Mouse (Mus musculus): ENCODE measurements around the gene Mmp12.
"Not testable (repeated sequence)": the region's sequence is repeated elsewhere in the genome, so short reads cannot be mapped to it uniquely, and the experiment has no call there.

Gene Mmp12

GRCm38 (mm10) chr9:7344107-7344506, at the start of gene Mmp12:
Gene Mmp12 (plus strand): TSS chr9:7344381.
- no peak for DNase-seq (ENCODE audit: low spot score in 2 of 2)

GRCm38 (mm10) chr9:7331847-7332246, 12.3 kb upstream of the Mmp12 start:
- no peak for DNase-seq (ENCODE audit: low spot score in 2 of 2)

GRCm38 (mm10) chr9:7335766-7336680, 8.2 kb upstream of the Mmp12 start:
- DNase-seq (ENCODE audit: low spot score in 2 of 2): no peak

GRCm38 (mm10) chr9:7336740-7337483, 7.3 kb upstream of the Mmp12 start:
- no peak for DNase-seq (ENCODE audit: low spot score in 2 of 2)

- DNase-seq (ENCODE audit: low spot score in 2 of 2): no peak
Measured at GRCm38 (mm10) chr9:7345513-7345912, 1.3 kb downstream of the Mmp12 start.

- no peak for DNase-seq (ENCODE audit: low spot score in 2 of 2)
Measured at GRCm38 (mm10) chr9:7354535-7354934, 10.4 kb downstream of the Mmp12 start.

- DNase-seq (ENCODE audit: low spot score in 2 of 2): no peak
Measured at GRCm38 (mm10) chr9:7387947-7388346, 43.8 kb downstream of the Mmp12 start, which contains the start of gene Mmp1b. Gene Mmp1b (minus strand): TSS chr9:7388047.

- DNase-seq (ENCODE audit: low spot score in 2 of 2): not testable (repeated sequence)
Measured at GRCm38 (mm10) chr9:7396556-7396955, 52.4 kb downstream of the Mmp12 start.
